Mouse (Mus musculus) thymus, adult 18-20 months (tissue): ENCODE data around the gene Reep3.
"Not testable (repeated sequence)": the region's sequence is repeated elsewhere in the genome, so short reads cannot be mapped to it uniquely, and the experiment has no call there.

Experiments used
- DNase-seq, 2 experiments: peaks; one replicate each; pipeline ENCODE4 v3.0.0; 2022; ENCODE audit warnings: mixed read lengths in 2 of 2

Gene Reep3

DNA sequence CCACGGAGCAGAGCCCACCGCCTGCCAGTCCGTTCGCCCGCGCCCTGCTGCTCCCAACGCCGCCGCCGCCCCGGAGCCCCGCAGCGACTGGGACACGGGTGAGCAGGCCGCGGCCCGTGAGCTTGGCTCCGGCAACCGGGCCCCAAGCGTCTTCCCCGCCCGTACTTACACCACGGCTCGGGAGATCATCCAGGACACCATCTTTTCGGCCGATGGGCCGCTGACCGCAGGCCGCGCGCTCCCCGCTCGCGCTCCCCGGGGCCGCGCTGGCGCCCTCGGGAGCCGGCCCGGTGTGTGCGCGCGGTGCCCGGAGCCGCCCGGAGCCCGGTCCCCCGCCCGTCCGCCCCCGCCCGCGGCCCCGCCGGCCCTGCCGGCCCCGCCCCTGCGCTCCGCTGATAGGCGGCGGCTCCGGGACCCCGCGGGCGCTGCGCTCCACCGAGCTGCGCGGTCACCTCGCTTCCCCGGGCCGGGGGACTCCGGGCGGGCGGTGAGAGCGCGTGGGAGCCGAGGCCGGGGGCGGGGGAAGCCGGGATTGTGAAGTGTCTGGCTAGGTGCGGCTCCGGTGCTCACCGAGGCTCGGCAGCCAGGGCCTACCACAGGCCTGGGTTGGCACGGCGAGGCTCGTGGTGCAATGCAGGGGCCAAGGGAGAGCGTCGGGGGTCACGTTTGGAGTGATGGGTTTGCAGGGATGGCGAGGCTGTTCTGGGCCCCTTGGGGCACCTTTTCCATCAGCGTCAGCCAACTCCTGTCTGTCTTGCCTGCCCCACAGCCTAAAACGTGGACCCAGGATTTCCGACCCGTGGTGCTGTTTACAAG lies at the start of gene Reep3:
Gene Reep3, minus strand, starts transcription at position 325 of the 816 bp plus-strand sequence.
- peak; percentile 64 to 66 for DNase-seq

DNA sequence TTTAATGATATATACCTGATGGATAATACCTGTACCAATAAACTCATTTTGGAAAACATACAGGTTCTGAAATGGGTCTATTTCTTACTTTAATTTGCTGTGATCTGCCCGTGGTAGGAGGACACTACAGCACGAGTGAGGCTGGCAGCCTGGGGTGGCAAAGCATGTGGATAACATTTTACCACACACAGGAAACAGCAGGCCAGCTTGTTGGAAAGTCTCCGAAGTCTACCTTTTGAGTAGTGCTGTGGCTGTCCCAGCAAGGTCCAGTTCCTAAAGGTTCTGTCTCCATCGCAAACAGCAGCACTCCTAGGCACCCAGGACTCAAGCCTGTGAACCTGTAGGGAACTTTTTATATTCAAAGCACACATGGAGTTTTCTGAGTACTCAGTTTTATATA lies 48.9 kb upstream of the Reep3 start:
- no peak for DNase-seq

DNA sequence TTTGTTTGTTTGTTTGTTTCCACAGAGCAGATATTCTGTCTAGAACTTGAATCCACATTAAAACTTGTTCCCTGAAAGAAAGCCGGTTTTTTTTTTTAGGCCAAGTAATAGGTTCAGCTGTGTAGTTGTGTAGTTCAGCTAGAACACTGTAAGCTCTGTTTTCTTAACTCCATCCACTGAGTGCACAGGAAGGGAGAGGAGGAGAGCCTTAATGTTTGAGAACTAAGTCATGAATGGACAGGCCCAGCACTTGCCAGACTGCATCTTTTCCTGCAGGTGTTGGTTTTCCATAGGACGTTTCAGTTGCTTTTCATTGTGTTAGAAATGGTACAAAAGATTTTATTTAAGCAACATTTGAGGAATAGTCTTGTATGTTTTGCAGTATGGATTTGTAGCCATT lies 47.5 kb upstream of the Reep3 start:
- no peak for DNase-seq

DNA sequence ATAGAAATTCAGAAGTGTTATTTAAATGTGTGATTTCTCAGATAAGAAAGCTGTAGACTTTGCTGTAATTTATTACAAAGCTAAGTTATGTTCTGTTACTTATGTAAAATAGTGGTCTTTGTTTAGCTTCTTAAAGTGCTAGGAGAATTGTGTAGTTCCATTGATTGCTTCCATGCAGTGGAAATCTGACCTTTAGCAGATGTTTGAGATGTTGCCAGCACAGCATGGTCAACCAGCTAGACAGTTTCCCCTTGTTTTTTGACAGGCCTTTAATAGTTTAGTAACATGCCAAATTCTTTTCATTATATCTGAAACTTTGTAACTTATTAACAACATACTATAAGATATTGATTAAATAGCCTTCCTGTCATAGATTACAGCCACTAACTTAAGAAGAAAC lies 46.9 kb upstream of the Reep3 start:
- DNase-seq, result no peak

DNA sequence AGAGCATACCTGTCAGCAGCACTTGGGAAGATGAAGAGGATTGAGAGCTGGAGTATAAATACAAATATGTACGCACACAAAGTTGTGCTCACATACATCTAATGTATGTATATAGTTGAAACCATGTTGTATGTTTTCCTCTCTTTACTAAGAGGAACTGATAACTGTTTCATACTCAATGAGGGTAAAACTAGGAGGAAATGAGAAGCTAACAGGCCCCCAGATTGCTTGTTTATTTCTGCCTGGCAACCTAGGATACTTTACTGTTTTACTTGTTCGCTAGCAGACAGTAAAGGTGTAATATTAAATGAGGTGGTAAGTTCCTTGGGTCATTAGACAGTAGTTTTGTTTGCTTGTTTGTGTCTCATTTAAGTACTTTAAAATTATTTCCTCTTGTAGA lies 40.7 kb upstream of the Reep3 start:
- no peak for DNase-seq

DNA sequence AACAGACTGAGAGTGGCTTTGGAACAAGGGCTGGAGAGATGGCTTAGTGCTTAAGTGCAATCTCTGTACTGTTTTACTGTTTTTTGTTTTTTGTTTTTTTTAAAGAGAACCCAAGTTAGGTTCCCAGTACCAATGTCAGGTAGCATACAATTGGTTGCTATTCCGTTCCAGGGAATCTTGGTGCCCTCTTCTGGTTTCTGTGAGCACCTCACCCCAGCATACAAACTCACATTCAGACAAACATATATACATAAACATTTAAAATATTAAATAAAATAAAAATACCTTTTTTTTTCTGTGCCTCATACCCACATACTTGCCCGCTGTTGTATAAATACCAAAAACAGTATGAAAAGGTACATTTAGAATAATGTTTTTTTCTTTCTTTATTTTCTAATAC lies 37.6 kb upstream of the Reep3 start:
- DNase-seq, result no peak

DNA sequence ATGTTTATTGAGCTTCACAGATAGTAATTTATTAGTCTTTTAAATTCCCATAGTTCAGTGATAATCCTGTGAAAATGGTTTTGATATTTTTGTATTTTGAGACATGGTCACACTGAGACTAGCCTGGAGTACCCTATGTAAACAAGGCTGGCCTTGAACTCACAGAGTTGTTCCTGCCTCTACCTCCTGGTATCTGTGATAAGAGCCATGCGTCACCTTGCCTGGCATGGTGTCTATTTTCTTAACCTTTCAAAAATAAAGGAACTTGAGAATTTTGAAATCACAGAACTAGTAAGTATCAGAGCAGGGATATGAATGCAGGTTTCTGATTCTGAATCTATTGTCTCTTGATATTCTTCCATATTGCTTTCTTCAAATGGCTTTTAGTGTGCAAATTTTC lies 35.0 kb upstream of the Reep3 start:
- no peak for DNase-seq

DNA sequence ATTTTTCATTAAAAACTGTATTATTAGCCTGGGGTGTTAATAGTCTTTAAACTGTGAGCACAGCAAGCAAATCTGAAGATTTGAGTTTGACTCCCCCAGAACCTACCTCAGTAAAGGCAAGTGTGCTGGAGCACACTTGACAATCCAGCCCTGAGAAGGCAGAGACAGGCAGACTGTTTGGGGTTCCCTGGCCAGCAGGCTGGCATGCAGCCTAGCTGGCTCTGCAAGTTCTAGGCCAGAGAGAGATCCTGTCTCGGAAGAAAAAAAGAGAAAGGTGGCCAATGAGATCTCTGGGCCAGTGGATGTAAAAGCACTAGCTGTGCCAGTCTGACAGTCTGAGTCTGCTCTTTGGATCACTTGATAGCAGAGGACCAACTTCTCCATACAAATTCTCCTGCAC lies 32.8 kb upstream of the Reep3 start:
- no peak for DNase-seq

DNA sequence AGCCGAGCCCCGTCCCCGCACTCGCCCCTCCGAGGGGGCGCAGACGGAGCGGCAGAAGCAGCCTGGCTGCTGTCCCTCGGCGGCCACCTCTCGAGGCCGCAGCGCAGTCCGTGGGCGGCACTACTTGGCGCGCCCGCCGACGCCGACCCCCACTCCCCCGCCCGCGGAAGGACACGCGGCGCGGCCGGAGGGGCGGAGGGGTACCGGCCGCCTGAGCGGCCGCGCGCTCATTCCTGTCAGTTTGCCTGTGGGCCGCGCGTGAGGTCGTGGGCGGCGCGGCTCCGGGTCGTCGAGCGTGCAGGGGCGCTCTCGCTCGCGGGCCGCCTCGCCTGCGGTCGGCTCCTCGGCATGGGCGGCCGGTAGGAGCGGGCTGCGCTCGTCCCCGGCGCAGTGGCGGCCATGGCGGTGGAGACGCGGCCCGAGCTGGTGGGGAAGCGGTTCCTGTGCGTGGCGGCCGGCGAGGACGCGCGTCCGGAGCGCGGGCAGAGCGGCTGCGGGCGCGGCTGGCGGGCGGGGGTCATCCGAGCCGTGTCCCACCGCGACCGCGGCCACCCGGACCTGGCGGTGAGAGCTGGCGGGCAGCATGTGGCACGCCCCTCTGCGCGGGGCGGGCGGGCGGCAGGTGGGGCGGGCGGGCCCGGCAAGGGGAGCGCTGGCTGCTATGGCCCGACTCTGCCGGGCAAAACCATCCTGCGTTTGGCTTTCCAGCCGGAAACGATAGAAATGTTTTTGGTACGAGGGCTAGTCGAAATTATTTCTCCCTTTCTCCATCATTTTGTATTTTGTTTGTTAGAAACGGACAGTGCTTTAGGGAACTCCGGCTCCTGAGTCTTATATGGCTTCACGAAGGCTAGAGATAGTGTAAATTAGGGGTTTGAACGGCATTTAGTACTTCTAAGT lies 30.4 kb upstream of the Reep3 start:
- no peak for DNase-seq

DNA sequence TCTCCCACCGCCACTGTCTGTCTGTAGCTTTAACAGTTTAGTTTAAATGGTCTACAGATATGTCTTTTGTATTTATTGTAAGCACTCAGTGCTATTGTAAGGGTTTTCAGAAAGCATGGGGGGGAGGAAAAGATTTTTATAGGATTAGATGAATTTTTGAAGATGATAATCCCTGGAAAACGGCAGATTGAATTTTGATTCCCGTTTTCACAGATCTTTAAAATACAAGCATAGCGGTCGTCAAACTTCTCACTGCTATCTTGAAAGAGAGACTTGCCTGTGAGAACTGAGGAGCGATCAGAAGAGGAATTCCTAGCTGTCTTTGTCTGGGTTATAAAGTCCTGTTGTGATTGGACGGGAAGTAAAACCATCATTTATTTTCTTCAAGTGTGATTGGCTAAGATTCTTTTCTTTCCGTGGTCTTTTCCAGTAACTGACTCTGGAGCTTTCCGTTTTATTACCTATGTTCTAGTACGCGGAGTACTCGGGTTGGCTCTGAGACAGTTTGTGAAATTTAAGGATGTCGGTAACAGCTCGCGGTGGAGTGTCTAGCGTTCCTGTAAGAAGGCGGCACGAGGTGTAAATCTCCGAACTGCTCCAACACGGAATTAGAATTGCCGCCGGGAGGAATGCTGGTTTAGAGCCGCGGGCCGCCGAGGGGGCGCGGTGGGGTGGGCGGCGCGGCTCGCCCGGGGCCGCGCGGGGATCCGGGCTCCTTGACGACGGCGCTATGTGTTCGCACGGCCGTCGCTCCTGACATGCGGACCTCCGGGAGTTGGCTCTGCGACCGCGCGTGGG lies 29.5 kb upstream of the Reep3 start:
- DNase-seq, result no peak

DNA sequence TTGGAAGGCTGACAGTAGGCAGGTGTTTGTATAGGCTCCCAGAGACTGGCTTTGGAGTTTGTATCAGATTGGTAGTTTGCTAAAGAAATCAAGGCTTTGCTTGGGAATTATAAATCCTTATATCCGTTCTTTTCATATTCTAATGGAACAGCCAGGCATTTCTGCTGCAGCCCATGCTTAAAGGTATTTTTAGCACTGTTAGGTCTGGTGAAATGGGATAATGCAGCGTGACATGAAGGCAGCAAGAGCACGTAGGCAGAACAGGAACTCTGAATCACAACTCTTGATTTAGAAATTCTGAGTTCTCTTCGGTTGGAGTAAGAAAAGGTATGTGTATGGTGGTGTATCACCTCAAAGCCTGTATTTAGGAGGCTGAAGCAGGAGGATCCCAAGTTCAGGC lies 27.4 kb upstream of the Reep3 start:
- DNase-seq, result no peak

DNA sequence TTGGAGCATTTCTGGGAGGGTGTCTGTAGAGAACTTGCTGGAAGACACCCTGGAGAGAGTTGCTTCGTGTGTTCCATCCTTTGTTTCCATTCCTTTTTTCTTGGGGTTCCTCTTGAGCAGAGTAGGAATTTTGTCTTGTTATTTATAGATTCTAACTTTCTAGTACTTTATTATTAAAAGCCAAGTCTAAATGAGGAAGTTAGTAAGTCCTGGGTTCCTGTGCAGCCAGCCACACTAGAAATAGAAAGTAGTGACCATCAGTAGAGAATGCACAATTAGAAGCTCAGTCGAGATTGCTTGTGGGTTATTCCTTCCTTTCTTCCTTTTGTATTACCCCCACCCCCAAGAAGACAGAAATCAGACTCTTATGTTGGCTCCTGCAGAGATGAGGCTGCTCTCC lies 27.0 kb upstream of the Reep3 start:
- no peak for DNase-seq

DNA sequence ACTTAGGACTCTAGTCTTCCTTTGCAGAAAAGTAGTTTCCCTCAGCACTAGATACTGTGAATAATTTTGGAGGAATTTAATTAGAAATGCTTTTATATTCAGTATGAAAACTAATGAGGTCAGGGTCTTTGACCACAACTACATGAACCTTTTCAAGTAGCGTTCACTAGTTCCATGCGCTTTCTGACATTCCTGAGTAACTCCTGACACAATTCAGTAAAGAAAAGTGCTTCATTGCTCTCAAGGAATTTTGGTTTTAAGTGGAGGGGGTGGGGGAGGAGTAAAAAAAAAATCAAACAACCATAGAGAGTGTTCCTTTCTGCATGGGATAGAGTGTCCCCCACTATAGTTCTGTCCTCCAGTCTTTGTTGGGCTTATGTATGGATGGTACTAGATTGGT lies 23.9 kb upstream of the Reep3 start:
- no peak for DNase-seq

DNA sequence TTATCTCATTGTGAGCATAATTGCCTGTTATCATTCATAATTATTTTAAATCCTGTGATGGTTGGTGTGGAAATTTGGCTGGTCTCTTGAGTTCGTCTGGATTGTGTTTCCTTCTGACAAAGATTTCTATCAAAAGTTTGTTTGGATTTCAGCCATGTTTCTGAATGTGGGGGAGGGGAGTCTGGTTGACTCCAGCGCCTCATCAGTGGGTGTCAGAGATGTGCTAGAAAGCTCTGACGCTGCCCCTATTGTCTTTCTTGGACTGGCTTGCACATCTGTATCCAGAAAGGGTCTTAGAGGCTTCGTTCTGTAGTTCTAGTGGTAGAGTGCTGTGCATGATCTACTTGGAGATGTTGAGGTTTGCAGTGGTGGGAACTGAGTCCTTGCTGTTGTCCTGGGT lies 23.4 kb upstream of the Reep3 start:
- DNase-seq, result no peak

DNA sequence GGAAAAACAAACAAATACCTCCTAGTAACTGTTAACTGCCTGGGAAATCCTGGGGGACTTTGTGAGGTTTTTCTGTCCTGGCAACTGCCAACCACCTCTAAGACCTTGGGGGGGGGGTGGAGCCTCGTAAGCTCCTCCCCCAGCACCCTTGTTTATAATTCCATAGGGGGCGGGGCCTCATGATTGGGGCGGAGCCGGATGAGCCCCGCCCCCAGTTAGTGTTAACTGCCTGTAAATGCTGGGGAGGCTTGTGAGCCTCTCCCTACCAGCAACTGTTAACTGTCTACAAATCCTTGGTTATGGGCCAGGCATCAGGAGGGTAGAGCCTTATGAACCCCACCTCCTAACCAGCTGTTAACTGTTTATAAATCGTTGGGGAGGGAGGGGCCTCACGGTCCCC lies 22.5 kb upstream of the Reep3 start:
- no peak for DNase-seq

DNA sequence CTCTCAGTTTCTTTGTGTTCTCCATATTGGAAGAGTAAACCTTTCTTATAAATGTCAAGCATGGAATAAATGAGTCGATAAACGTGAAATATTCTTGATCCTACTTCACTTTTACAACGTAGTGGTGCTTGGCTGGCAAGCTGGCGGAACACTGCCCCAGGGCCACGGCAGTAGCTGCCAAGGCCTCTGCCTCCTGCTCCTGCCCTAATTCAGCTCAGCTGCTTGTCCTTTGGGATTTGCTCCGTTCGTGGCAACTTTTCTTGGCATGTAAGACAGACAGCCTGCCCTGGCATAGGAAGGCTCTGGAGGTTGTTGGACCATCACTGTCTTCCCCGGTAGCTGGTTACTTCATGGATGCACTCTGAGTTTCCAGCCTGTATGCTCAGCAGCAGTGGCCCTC lies 19.5 kb upstream of the Reep3 start:
- DNase-seq, result no peak

DNA sequence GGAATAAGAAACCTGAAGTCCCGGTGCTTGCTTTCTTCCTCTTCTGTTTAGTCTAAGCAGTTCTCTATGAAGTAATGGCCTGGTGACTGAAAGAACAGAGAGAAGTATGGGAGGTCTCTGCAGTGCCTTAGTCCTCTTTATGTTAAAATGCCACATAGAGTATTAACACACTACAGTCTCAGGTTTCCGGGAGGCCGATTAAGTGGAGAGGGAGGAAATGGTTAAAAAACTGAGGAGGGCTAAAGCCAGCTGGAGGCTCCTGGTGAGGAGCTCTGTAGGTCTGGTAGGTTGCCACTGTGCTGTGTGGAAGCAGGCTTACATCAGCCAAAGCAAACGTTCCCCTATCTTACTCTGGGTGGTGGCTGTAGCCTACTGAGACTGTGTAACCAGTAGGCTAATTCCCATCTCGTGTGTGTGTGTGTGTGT lies 18.9 kb upstream of the Reep3 start:
- no peak for DNase-seq

DNA sequence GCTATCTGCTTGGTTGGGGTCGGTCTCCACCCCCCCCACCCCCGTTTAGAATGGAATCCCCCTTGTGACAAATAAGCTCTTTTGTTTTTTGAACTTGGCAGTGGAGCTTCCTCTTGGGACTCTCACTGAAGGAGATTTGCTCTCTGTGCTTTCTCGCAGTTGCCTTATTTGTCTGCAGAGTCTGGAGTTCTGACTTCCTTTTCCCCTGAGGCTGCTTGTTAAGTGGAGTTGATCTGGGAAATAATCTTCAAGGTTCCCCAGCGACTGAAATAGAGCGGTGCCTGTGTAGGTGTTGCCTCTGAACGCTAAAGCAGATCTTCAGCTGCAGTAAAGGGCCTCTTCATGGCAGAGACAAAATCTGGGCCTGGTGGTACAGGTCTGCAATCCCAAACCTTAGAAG lies 18.4 kb upstream of the Reep3 start:
- DNase-seq, result no peak

DNA sequence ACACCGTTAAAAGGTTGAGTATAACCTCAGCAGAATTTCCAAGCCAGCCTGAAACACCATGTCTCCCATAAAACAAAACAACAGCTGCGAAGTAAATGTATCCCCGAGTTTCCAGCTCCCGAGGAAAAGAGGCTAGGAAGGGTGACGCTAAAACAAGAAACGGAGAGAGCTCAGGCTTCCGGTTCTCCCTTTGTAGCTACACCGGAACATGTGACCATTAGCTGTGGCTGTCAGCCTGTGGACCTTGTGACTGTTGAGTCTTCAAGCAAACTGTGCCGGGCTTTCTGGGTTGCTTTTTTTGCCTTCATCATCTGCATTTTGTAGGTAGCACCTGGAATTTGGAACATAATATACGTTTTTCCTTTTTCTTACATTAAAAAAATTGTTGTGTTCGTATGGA lies 17.1 kb upstream of the Reep3 start:
- no peak for DNase-seq

DNA sequence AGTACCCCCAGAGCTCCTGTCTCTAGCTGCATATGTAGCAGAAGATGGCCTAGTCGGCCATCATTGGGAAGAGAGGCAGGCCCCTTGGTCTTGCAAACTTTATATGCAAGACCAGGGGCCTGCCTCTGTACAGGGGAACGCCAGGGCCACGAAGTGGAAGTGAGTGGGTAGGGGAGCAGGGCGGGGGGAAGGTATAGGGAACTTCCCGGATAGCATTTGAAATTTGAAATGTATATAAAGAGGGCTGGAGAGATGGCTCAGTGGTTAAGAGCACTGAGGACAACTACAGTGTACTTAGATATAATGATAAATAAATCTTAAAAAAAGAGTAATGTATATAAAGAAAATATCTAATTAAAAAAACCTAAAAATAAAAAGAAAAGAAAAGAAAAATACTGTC lies 16.2 kb upstream of the Reep3 start:
- DNase-seq, result not testable (repeated sequence)

DNA sequence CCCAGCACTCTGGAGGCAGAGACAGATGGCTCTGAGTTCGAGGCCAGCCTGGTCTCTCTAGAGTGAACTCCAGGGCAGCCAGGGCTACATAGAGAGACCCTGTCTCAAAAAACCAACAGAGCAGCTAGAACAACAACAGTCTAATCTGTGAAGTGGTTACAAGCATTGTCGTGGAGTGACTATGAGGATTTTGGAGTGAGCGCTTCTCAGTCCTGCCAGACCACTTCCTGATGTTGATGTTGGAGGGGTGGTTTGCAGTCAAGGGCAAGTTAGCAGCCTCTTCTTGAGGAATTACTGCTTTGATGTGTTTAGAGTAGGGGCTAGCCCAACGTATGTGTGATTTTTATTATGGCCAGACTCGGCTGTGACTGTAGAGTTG lies 15.0 kb upstream of the Reep3 start:
- no peak for DNase-seq

DNA sequence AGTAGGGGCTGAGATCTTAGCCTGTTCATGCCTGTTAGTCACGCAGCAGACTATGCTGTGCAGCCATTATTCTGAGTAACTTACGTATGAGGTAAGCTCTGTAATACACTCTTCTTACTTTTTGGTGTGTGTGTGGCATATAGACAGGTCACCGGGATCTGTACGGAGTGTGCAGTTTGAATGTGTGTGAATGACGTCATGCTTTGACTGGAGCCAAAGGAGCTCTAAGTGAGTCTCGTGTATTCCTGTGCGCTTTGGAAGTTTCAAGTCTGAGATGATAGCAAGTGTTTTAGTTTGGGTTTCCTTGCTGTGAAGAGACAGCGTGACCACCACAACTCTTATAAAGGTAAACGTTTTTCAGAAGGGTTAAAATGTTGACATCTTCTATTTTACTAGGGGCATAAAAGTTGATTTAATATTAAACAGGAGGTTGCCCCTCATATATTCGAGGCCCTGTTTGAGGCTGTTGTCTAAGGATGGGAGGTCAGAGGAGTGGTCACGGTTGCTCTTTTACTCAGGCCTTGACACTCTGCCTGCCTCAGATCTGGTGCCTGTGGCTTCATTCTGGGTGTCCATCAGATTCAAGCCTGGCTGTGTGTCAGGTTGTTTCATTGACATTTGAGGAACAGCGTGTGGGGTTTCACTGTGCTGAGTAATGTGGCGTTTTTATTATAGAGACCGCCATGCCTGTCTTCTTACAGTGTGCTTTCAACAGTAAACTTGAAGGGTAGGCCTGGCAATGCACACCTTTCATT lies 14.5 kb upstream of the Reep3 start:
- no peak for DNase-seq

DNA sequence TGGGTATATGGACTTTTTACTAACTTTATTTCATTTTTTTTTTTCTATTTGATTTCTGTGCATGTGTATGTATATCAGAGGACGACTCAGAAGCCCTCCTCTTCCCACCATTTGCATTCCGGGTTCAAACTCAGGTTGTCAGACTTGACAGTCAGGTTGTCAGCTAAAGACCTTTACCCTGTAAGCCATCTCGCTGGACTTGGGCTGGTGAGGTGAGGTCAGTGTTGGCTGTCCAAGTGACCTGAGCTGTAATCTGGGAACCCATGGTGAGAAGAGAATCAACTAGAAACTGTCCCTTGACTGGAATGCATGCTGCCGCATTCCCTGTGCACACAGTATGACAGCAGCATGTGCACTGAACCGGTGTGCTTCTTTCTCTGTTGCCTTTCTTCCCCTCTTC lies 12.9 kb upstream of the Reep3 start:
- DNase-seq, result no peak
